Mouse (Mus musculus): ENCODE measurements around the gene Cadm2. TPM values are rescaled to one million over a fixed set of nuclear protein-coding genes. Genes with fewer than 3 reads are reported as not detected.

Cadm2 gene
- polyA plus RNA-seq, 1 experiment from 2014 or later: 0.13 TPM

DNA sequence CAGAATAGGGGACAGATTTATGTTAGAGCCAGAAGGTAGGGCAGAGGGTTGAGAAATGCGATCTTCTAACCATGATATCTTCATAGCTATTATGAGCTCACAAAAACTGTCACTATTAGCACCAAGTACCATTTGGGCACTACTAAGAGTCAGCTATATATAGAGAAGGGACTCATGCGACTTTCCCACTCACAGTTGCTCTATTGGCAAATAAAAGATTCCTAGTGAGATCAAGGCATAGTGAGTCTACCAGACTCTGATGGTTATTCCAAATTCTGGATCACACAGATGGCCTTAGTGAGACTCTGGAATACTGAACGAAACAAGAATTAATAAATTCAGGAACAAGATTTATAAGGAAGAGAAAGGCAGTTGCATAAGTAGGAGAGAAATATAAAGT lies 827.6 kb downstream of the Cadm2 start:
- no peaks in the 10 kb centered on the region for H3K9me3 ChIP-seq (ENCODE audit: control insufficient read depth)
- H3K27me3 ChIP-seq (replicated peaks; ENCODE audit: control insufficient read depth, insufficient read depth, low read length): no peaks in the 10 kb centered on the region
- H3K4me3 ChIP-seq (ENCODE audit: low read depth, low read length): no peak overlapping the region
- no peak overlapping the region for H3K4me2 ChIP-seq (replicated peaks; ENCODE audit: low read depth)
- no peaks in the 10 kb centered on the region for H3K4me1 ChIP-seq (replicated peaks; ENCODE audit: control insufficient read depth, insufficient read depth, low read length)
- ATAC-seq: no peak
- no peak for TF ChIP-seq CTCF (IDR thresholded peaks at IDR 0.05; ENCODE audit: low read depth)
- no peak overlapping the region for H3K27ac ChIP-seq (ENCODE audit: low read depth, low read length)
- 77% methylated on average over 3 of the region's 3 CpGs for WGBS
- H3K9ac ChIP-seq (ENCODE audit: low read depth, low read length): no peak overlapping the region
- H3K36me3 ChIP-seq (ENCODE audit: control insufficient read depth, insufficient read depth): no peaks in the 10 kb centered on the region

DNA sequence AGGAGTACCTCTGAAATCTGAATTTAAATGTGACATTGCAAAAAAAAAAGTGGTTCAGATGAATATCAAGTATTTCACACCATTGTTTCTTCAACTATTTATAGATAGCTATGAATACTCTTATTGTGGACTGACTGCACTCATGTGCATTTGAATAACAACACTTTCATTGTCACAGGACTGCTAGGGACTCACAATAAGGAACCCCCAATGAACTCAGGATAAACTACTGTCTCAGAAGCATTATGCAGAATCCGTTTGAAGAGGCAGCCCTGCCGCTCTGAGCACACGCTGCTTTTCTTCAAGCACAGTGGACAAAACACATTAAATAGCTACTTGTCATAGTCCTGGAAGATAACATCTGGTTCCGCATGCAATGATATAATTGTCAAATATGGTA lies 848.8 kb downstream of the Cadm2 start:
- Histone ChIP-seq H3K27ac (ENCODE audit: low read depth, low read length) (no peak overlapping the region), H3K4me2 (replicated peaks; ENCODE audit: low read depth) (no peak overlapping the region), H3K4me1 (replicated peaks; ENCODE audit: control insufficient read depth, insufficient read depth, low read length) (no peaks in the 10 kb centered on the region), H3K36me3 (ENCODE audit: control insufficient read depth, insufficient read depth) (no peaks in the 10 kb centered on the region), H3K4me3 (ENCODE audit: low read depth, low read length) (no peak overlapping the region), H3K9ac (ENCODE audit: low read depth, low read length) (no peak overlapping the region), H3K27me3 (replicated peaks; ENCODE audit: control insufficient read depth, insufficient read depth, low read length) (no peaks in the 10 kb centered on the region), H3K9me3 (ENCODE audit: control insufficient read depth) (no peaks in the 10 kb centered on the region)
- 70% methylated on average over 4 of the region's 4 CpGs for WGBS
- no peak for TF ChIP-seq CTCF (IDR thresholded peaks at IDR 0.05; ENCODE audit: low read depth)
- no peak for ATAC-seq

DNA sequence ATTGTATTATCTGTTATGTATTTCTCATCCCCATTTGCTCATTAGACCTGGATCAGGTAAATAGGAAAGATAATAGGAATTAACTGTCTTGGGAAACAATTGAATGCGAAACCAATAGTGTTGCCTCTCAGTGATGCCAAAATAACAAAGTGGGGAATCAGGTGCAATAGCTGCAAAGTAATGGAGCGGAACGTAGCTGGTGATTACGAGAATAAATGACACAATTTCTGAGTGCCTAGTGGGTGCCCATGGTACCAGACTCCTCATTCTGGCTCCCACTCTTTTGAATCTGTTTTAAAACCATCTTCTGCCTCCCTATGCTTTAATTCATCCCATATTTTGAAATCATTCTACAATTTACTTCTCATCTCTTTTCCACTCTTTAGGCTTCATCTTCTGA lies 851.2 kb downstream of the Cadm2 start:
- no peak overlapping the region for H3K4me2 ChIP-seq (replicated peaks; ENCODE audit: low read depth)
- H3K27me3 ChIP-seq (replicated peaks; ENCODE audit: control insufficient read depth, insufficient read depth, low read length): no peaks in the 10 kb centered on the region
- H3K4me1 ChIP-seq (replicated peaks; ENCODE audit: control insufficient read depth, insufficient read depth, low read length): no peaks in the 10 kb centered on the region
- no peak for TF ChIP-seq CTCF (IDR thresholded peaks at IDR 0.05; ENCODE audit: low read depth)
- no peak overlapping the region for H3K4me3 ChIP-seq (ENCODE audit: low read depth, low read length)
- H3K27ac ChIP-seq (ENCODE audit: low read depth, low read length): no peak overlapping the region
- ATAC-seq: no peak
- no peak overlapping the region for H3K9ac ChIP-seq (ENCODE audit: low read depth, low read length)
- H3K9me3 ChIP-seq (ENCODE audit: control insufficient read depth): no peaks in the 10 kb centered on the region
- 92% methylated on average over 4 of the region's 4 CpGs for WGBS
- no peaks in the 10 kb centered on the region for H3K36me3 ChIP-seq (ENCODE audit: control insufficient read depth, insufficient read depth)

DNA sequence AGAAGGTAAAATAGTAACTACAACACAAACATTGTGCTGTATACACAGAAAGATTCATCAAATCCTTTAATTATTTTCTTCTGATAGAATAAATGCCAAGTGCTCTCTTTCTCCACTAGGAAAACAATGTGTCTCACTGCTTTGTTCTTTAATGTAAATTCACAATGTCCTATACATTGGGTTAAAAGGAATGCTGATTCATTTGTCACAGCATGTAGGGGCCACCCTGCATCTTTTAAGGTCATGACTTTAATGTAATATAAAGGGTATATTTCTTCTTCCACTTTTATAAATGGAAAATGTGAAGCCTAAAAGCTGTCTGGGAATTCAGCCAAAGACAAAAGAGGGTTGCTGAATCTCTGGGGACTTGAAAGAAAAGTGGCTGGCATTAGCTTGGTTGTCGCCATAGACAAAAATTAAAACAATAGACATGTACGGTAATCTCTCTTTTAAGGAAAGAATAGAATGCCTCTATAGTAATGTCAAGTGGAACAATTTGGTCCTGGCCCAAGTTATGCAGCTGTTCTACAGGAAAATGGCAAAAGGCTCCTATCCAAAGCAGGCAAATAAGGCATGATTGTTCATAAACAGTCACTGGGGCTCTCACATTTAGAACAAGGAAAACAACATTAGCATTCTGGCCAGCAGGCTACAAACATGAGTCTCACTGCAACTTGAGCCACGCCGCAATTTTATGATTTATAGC lies 851.9 kb downstream of the Cadm2 start:
- TF ChIP-seq CTCF (IDR thresholded peaks at IDR 0.05; ENCODE audit: low read depth): no peak

DNA sequence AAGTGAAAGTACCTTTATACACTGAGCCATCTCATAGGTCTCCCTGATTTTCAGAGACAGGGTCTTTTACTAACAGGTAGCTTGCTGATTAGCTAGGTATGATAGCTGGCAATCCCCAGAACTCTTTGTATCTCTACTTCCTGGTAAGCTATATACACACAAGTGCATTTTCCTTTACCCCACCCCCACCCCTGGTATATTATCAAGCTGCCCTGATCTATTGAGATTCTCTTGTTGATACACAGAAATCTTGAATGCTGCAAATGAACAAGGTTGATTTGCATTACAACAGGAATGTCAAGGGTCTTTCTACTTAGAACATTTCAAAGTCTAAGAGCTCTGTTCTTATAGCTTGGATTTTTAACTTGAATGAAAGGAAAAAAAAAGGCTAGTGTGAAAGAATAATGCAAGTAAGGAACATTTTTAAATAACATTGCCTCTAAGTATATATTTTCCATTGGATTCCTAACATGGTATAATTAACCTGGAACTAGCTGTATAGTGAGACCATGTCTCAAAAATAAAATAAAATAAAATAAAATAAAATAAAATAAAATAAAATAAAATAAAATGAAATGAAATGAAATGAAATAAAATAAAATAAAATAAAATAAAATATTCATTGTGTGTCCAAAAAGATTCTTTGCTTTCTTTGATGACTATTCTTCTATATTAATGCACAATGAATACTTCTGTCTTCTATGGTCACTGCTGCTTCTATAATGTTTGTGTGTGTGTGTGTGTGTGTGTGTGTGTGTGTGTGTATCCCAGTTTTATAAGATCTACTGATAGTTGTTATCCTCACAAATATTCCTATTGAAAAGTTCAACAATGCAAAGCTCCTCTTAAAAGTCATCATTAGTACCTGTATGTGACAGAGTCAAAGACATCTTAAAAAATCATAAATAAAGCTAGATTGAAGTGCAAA lies 858.9 kb downstream of the Cadm2 start:
- Histone ChIP-seq H3K9me3 (ENCODE audit: control insufficient read depth) (no peaks in the 10 kb centered on the region), H3K4me2 (replicated peaks; ENCODE audit: low read depth) (no peak overlapping the region), H3K27ac (ENCODE audit: low read depth, low read length) (no peak overlapping the region), H3K4me1 (replicated peaks; ENCODE audit: control insufficient read depth, insufficient read depth, low read length) (no peaks in the 10 kb centered on the region), H3K9ac (ENCODE audit: low read depth, low read length) (no peak overlapping the region), H3K27me3 (replicated peaks; ENCODE audit: control insufficient read depth, insufficient read depth, low read length) (no peaks in the 10 kb centered on the region), H3K36me3 (ENCODE audit: control insufficient read depth, insufficient read depth) (no peaks in the 10 kb centered on the region), H3K4me3 (ENCODE audit: low read depth, low read length) (no peak overlapping the region)
- ATAC-seq: no peak
- TF ChIP-seq CTCF (IDR thresholded peaks at IDR 0.05; ENCODE audit: low read depth): no peak

More for the DNA sequence above, 851.9 kb downstream of the Cadm2 start:
- ATAC-seq: no peak
- Histone ChIP-seq H3K9me3 (ENCODE audit: control insufficient read depth) (no peaks in the 10 kb centered on the region), H3K9ac (ENCODE audit: low read depth, low read length) (no peak overlapping the region), H3K27me3 (replicated peaks; ENCODE audit: control insufficient read depth, insufficient read depth, low read length) (no peaks in the 10 kb centered on the region), H3K4me1 (replicated peaks; ENCODE audit: control insufficient read depth, insufficient read depth, low read length) (no peaks in the 10 kb centered on the region), H3K4me2 (replicated peaks; ENCODE audit: low read depth) (no peak overlapping the region), H3K27ac (ENCODE audit: low read depth, low read length) (no peak overlapping the region), H3K4me3 (ENCODE audit: low read depth, low read length) (no peak overlapping the region), H3K36me3 (ENCODE audit: control insufficient read depth, insufficient read depth) (no peaks in the 10 kb centered on the region)
- whole genome bisulfite sequencing: 60% methylated on average over 4 of the region's 4 CpGs

DNA sequence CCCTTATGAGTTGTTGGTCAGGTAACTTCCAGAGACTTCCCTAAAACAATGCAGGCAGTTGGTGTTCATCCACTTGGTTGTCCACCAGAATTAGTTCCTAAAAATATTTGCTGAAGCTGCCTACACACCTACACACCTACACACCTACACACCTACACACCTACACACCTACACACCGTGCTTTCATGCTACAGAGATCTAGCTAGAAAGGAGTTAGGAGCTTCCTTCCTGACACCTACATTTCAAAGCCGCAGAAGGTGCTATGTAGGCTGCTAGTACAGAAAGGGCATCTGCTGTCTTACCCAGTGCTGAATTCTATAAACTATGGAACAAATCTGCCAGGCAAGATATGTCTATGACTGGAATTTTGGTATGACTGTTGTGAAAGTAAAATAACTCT lies 872.2 kb downstream of the Cadm2 start:
- ATAC-seq: no peak
- no peaks in the 10 kb centered on the region for H3K9me3 ChIP-seq (ENCODE audit: control insufficient read depth)

More for the DNA sequence above, 872.2 kb downstream of the Cadm2 start:
- Histone ChIP-seq H3K4me1 (replicated peaks; ENCODE audit: control insufficient read depth, insufficient read depth, low read length) (no peaks in the 10 kb centered on the region), H3K27me3 (replicated peaks; ENCODE audit: control insufficient read depth, insufficient read depth, low read length) (no peaks in the 10 kb centered on the region), H3K4me3 (ENCODE audit: low read depth, low read length) (no peak overlapping the region), H3K9ac (ENCODE audit: low read depth, low read length) (no peak overlapping the region), H3K36me3 (ENCODE audit: control insufficient read depth, insufficient read depth) (no peaks in the 10 kb centered on the region), H3K4me2 (replicated peaks; ENCODE audit: low read depth) (no peak overlapping the region), H3K27ac (ENCODE audit: low read depth, low read length) (no peak overlapping the region)
- WGBS: 91% methylated on average over 2 of the region's 2 CpGs
- TF ChIP-seq CTCF (IDR thresholded peaks at IDR 0.05; ENCODE audit: low read depth): no peak

All from intestine, postnatal 0 days (tissue).